Mouse (Mus musculus): Measurements from ENCODE around the gene Tmem129. TPM values are rescaled to one million over a fixed set of nuclear protein-coding genes. Genes with fewer than 3 reads are reported as not detected.

Gene Tmem129
- polyA plus RNA-seq, 1 experiment from 2014 or later, result 34.0 TPM

GRCm38 (mm10) chr5:33689852-33690645 lies 31.8 kb upstream of the Tmem129 start:
- H3K27ac ChIP-seq (ENCODE audit: low read length), result no peak overlapping the region
- ATAC-seq (ENCODE audit: insufficient read depth, low FRiP score), result 0 out of 2 replicates have a peak, but pooled peaks have one; percentile 1
- H3K9ac ChIP-seq (ENCODE audit: low read length), result peak overlapping the region; percentile 2; the same call in 1 of the 2 replicates
- no peaks in the 10 kb centered on the region for H3K36me3 ChIP-seq (ENCODE audit: control insufficient read depth, insufficient read depth, low read length)
- H3K4me1 ChIP-seq (ENCODE audit: control insufficient read depth, insufficient read depth, low read length), result peaks cover 43% of the 10 kb centered on the region
- no peak overlapping the region for H3K4me2 ChIP-seq (ENCODE audit: low read depth, low read length)
- WGBS, result 78% methylated on average over 11 of the region's 11 CpGs
- H3K4me3 ChIP-seq (replicated peaks; ENCODE audit: low read length), result no peak overlapping the region
- no peaks in the 10 kb centered on the region for H3K9me3 ChIP-seq (replicated peaks; ENCODE audit: control insufficient read depth, low read length)
- H3K27me3 ChIP-seq (ENCODE audit: control insufficient read depth, insufficient read depth, low read length), result no peaks in the 10 kb centered on the region

DNA sequence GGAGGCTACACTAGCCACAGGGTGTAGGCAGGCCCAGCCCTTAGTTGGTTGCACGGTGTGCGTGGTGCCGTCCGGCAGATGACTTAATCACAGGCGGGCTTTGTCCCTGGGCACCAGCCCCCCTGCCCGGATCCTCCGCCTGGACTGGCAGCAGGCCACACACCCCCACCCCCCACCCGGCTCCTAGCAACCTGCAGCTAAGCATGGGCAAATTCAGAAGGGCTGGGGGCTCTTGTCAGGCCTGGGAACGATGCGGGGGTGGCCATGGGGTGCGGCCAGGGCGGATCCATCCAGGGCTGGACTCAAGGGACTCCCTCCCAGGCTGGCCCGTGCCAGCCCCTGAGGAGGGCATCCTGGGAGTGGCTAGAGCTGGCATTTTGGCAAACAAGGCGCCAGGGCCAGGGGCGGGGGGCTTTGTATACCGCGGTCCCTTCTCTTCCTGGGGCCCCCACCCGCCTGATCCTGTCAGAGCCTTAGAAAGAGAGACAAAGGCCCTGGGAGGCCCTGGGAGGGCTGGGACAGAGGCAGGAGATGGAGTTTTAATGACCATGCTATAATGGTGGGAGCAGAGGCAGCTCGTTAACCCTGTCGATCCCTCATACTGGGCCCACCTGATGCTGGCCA lies 31.1 kb upstream of the Tmem129 start:
- H3K4me3 ChIP-seq (replicated peaks; ENCODE audit: low read length), result no peak overlapping the region
- no peaks in the 10 kb centered on the region for H3K9me3 ChIP-seq (replicated peaks; ENCODE audit: control insufficient read depth, low read length)
- H3K27ac ChIP-seq (ENCODE audit: low read length), result no peak overlapping the region
- no peaks in the 10 kb centered on the region for H3K36me3 ChIP-seq (ENCODE audit: control insufficient read depth, insufficient read depth, low read length)
- ATAC-seq (ENCODE audit: insufficient read depth, low FRiP score), result no peak; the same call in 1 of the 2 replicates
- H3K4me2 ChIP-seq (ENCODE audit: low read depth, low read length), result no peak overlapping the region
- H3K4me1 ChIP-seq (ENCODE audit: control insufficient read depth, insufficient read depth, low read length), result peaks cover 36% of the 10 kb centered on the region
- H3K9ac ChIP-seq (ENCODE audit: low read length), result 0 out of 2 replicates have a peak overlapping the region, but pooled peaks have one; percentile 5
- 59% methylated on average over 20 of the region's 20 CpGs for WGBS
- H3K27me3 ChIP-seq (ENCODE audit: control insufficient read depth, insufficient read depth, low read length), result no peaks in the 10 kb centered on the region

DNA sequence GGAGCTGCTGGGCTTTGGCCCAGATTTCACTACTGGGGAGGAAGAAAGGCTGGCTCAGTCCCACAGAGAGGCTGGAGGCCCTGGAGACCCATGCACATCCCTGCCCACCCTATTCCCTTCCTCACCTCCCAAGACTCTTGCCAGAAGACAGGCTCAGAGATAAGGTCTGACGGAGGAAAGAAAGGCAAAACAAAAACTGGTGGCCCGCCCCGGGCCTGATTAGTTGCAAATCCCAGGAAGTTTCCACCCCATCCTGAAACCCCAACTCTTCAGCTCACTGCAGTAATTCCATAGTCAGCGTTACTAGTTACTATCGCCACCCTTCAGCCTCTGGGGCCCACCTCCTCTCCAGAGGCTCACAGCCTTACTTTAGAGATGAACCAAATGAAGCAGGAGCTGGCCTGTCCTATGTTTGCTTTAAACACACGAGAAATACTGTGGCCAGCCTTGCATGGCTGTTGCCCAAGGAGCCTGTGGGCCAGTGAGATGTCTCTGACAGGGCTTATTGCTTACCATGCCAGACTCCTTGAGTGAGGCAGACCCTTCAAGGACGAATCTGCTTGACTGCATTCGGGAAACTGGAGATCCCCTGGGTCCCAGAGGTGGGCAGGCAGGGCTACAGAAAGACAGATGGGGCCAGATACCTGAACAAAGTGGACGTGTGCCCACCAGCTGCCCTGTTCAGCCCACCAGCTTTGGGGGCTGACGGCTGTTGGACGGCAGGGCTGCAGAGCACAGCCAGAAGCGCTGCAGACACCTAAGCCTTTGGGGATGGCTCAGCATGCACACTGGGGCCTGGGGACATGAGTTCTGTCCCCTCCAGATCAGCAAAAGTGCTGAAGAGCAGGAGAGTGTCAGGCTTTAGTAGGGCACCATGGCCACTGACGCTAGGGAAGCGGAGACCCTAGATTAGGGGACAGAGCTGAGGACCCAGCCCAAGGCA lies 30.3 kb upstream of the Tmem129 start:
- Histone ChIP-seq H3K27me3 (ENCODE audit: control insufficient read depth, insufficient read depth, low read length) (no peaks in the 10 kb centered on the region), H3K4me2 (ENCODE audit: low read depth, low read length) (no peak overlapping the region), H3K9me3 (replicated peaks; ENCODE audit: control insufficient read depth, low read length) (no peaks in the 10 kb centered on the region), H3K9ac (ENCODE audit: low read length) (0 out of 2 replicates have a peak overlapping the region, but pooled peaks have one; percentile 22), H3K36me3 (ENCODE audit: control insufficient read depth, insufficient read depth, low read length) (no peaks in the 10 kb centered on the region), H3K27ac (ENCODE audit: low read length) (no peak overlapping the region), H3K4me3 (replicated peaks; ENCODE audit: low read length) (no peak overlapping the region), H3K4me1 (ENCODE audit: control insufficient read depth, insufficient read depth, low read length) (peaks cover 32% of the 10 kb centered on the region)
- WGBS, result 68% methylated on average over 14 of the region's 14 CpGs
- no peak for ATAC-seq (ENCODE audit: insufficient read depth, low FRiP score)

- ATAC-seq (ENCODE audit: insufficient read depth, low FRiP score), result peak; percentile 17; the same call in 1 of the 2 replicates
- Histone ChIP-seq H3K9me3 (replicated peaks; ENCODE audit: control insufficient read depth, low read length) (no peaks in the 10 kb centered on the region), H3K4me1 (ENCODE audit: control insufficient read depth, insufficient read depth, low read length) (peaks cover 21% of the 10 kb centered on the region), H3K4me3 (replicated peaks; ENCODE audit: low read length) (no peak overlapping the region), H3K27ac (ENCODE audit: low read length) (no peak overlapping the region), H3K36me3 (ENCODE audit: control insufficient read depth, insufficient read depth, low read length) (no peaks in the 10 kb centered on the region), H3K27me3 (ENCODE audit: control insufficient read depth, insufficient read depth, low read length) (no peaks in the 10 kb centered on the region), H3K4me2 (ENCODE audit: low read depth, low read length) (no peak overlapping the region), H3K9ac (ENCODE audit: low read length) (no peak overlapping the region)
- WGBS, result 63% methylated on average over 4 of the region's 4 CpGs
These were observed 28.9 kb upstream of the Tmem129 start for GRCm38 (mm10) chr5:33687142-33687541.

DNA sequence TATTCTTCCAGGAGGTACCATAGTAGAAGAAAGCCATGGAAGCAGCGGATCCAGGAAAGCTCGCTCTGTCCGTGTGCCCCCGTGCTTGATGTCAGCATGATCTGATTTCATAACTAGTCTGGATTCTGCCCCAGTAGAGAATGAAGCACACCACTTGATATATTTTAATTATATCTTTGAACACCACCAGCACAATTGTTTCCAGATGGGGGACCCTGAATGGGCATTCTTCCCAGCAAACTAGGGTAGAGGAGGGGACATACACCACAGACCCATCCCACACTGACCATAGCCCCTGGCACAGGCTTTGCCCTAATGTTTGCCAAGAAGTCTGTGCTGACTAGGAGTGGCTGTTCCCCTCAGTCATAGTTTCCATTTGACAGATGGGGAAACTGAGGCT lies 26.7 kb upstream of the Tmem129 start:
- Histone ChIP-seq H3K36me3 (ENCODE audit: control insufficient read depth, insufficient read depth, low read length) (no peaks in the 10 kb centered on the region), H3K4me2 (ENCODE audit: low read depth, low read length) (no peak overlapping the region), H3K27ac (ENCODE audit: low read length) (no peak overlapping the region), H3K9ac (ENCODE audit: low read length) (no peak overlapping the region), H3K27me3 (ENCODE audit: control insufficient read depth, insufficient read depth, low read length) (no peaks in the 10 kb centered on the region), H3K4me3 (replicated peaks; ENCODE audit: low read length) (no peak overlapping the region), H3K4me1 (ENCODE audit: control insufficient read depth, insufficient read depth, low read length) (peaks cover 13% of the 10 kb centered on the region), H3K9me3 (replicated peaks; ENCODE audit: control insufficient read depth, low read length) (no peaks in the 10 kb centered on the region)
- no peak for ATAC-seq (ENCODE audit: insufficient read depth, low FRiP score)
- 90% methylated on average over 4 of the region's 4 CpGs for WGBS

DNA sequence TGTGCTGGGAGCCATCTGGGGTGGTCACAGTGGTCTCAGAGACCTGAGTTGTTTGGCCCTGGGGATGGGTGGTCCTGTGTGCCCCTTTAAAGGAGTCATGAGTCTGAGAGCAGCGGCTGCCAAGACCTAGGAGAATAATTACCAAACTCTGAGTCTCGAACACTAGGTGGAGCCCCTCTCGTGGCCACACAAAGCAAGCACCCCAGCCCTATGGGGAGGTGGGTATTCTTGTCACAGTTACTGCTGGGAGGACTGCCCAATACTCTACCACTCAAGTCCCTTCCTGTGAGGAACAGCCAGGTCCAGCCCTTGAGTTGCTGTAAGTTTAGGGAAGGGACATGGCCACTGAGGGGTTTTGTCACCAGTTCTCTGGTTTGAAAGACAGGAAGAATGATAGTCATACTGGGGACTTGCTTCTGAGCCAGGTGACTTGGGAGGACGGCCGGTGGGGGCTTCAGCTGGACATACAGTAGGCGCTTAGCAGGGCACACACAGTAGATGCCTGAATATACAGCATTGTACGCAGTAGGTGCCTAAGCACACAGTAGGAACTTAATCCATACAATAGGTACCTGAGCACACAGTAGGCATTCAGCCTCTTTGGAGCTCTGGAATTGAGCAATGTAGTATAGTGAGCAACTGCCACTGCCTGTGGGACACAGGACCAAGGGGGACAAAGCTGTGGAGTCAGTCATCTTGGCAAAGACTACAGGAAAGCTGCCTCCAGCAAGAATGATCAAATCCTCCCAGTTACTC lies 25.9 kb upstream of the Tmem129 start:
- no peak for ATAC-seq (ENCODE audit: insufficient read depth, low FRiP score)
- Histone ChIP-seq H3K4me3 (replicated peaks; ENCODE audit: low read length) (no peak overlapping the region), H3K4me1 (ENCODE audit: control insufficient read depth, insufficient read depth, low read length) (peaks cover 4% of the 10 kb centered on the region; the same call in 1 of the 2 replicates), H3K27me3 (ENCODE audit: control insufficient read depth, insufficient read depth, low read length) (no peaks in the 10 kb centered on the region), H3K9ac (ENCODE audit: low read length) (no peak overlapping the region), H3K36me3 (ENCODE audit: control insufficient read depth, insufficient read depth, low read length) (no peaks in the 10 kb centered on the region), H3K9me3 (replicated peaks; ENCODE audit: control insufficient read depth, low read length) (no peaks in the 10 kb centered on the region), H3K27ac (ENCODE audit: low read length) (no peak overlapping the region), H3K4me2 (ENCODE audit: low read depth, low read length) (no peak overlapping the region)
- 41% methylated on average over 7 of the region's 7 CpGs for WGBS

GRCm38 (mm10) chr5:33682963-33683362 lies 24.7 kb upstream of the Tmem129 start:
- H3K4me3 ChIP-seq (replicated peaks; ENCODE audit: low read length), result no peak overlapping the region
- no peaks in the 10 kb centered on the region for H3K9me3 ChIP-seq (replicated peaks; ENCODE audit: control insufficient read depth, low read length)
- no peak for ATAC-seq (ENCODE audit: insufficient read depth, low FRiP score)
- no peak overlapping the region for H3K27ac ChIP-seq (ENCODE audit: low read length)
- no peak overlapping the region for H3K9ac ChIP-seq (ENCODE audit: low read length)
- 77% methylated on average over 4 of the region's 4 CpGs for WGBS
- no peaks in the 10 kb centered on the region for H3K4me1 ChIP-seq (ENCODE audit: control insufficient read depth, insufficient read depth, low read length)
- no peaks in the 10 kb centered on the region for H3K27me3 ChIP-seq (ENCODE audit: control insufficient read depth, insufficient read depth, low read length)
- no peaks in the 10 kb centered on the region for H3K36me3 ChIP-seq (ENCODE audit: control insufficient read depth, insufficient read depth, low read length)
- no peak overlapping the region for H3K4me2 ChIP-seq (ENCODE audit: low read depth, low read length)

DNA sequence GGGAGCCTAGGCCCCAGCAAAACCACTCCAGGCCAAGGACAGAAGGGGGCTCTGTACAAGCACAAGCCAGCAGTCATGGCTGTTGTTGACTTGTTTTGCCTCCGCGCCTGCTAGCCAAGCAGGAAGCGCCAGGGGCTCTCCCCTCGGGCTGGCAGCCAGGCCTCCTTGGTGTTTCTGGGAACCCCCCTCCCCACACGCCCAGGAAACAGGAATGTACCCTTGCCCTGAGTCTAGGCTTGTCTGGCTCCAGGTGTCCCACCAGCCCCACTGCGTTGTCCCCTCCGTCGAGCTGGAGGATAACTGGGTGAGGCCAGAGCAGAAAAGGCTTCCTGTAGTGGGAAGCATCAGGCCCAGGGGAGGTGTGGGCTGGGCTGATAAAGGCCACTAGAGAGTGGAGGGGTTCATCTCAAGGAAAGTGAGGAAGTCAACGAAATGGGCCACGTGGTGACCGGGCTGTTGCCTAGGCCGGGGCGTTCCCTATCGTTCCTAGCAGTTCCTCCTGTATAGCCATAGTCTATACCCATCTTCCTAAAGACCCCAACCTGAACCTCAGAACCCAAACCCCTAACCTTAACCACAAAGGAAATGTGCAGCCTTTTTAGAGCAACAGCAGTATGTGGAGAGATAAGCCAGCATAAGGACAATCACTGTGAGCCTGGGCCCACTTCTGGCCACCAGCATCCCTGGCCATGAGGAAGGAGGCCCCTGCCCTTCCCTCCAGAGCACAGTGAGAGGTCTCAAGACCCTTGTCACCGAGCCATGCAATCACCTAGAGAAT lies 23.6 kb upstream of the Tmem129 start:
- Histone ChIP-seq H3K27me3 (ENCODE audit: control insufficient read depth, insufficient read depth, low read length) (no peaks in the 10 kb centered on the region), H3K9me3 (replicated peaks; ENCODE audit: control insufficient read depth, low read length) (no peaks in the 10 kb centered on the region), H3K27ac (ENCODE audit: low read length) (peak overlapping the region; percentile 33; the same call in 1 of the 2 replicates), H3K36me3 (ENCODE audit: control insufficient read depth, insufficient read depth, low read length) (no peaks in the 10 kb centered on the region), H3K9ac (ENCODE audit: low read length) (0 out of 2 replicates have a peak overlapping the region, but pooled peaks have one; percentile 24), H3K4me2 (ENCODE audit: low read depth, low read length) (no peak overlapping the region), H3K4me1 (ENCODE audit: control insufficient read depth, insufficient read depth, low read length) (no peaks in the 10 kb centered on the region), H3K4me3 (replicated peaks; ENCODE audit: low read length) (no peak overlapping the region)
- WGBS, result 71% methylated on average over 15 of the region's 15 CpGs
- ATAC-seq (ENCODE audit: insufficient read depth, low FRiP score), result no peak
